Mouse (Mus musculus) cerebellum, adult 2 months (tissue): ENCODE data around the gene Rpl18a.

Experiments used
- CTCF ChIP-seq: fragments of 200-500 bp; IDR thresholded peaks from 2 replicates; pipeline ENCODE4 v1.5.1; 2011; ENCODE audit warnings: low read depth, mild to moderate bottlenecking, control low read depth, low read length, moderate library complexity, borderline replicate concordance; ENCODE audit not compliant: insufficient read depth
- POLR2A ChIP-seq: fragments of 200-500 bp; IDR thresholded peaks from 2 replicates; pipeline ENCODE4 v1.6.1; 2011; ENCODE audit warnings: low read length, control low read depth, borderline replicate concordance; ENCODE audit not compliant: insufficient read depth

- TF ChIP-seq POLR2A (no peak), CTCF (no peak)
Measured at GRCm38 (mm10) chr8:70869199-70869571, 28.0 kb downstream of the Rpl18a start.
